Mouse (Mus musculus): ENCODE results near the gene Dcaf1. TPM values are rescaled to one million over a fixed set of nuclear protein-coding genes. Genes with fewer than 3 reads are reported as not detected.

Gene Dcaf1
- polyA plus RNA-seq (2015; fragmentation: Nextera tagmentation; extraction: Ambion mirVana) = 5.9 and 7.2 TPM in 2 replicates

GRCm38 (mm10) chr9:106821618-106822380 lies at the start of gene Dcaf1:
Gene Dcaf1 (plus strand): TSS chr9:106821874.
- Histone ChIP-seq H3K27me3 (replicated peaks; ENCODE audit: insufficient read depth, low read length) (no peaks in the 10 kb centered on the region), H3K9me3 (ENCODE audit: low read length) (no peaks in the 10 kb centered on the region), H3K4me3 (ENCODE audit: low read depth, low read length) (peak within 1 kb of the TSS; percentile 94), H3K4me2 (replicated peaks; ENCODE audit: low read depth, low read length) (peak within 1 kb of the TSS; percentile 64), H3K9ac (replicated peaks; ENCODE audit: low read depth) (peak within 1 kb of the TSS; percentile 82), H3K27ac (ENCODE audit: low read length) (peak within 1 kb of the TSS; percentile 97), H3K4me1 (ENCODE audit: insufficient read depth, low read depth, low read length) (no peaks in the 10 kb centered on the region), H3K36me3 (ENCODE audit: insufficient read depth, low read length) (no peaks in the 10 kb centered on the region)
- ATAC-seq = peak; percentile 98
- WGBS = 2% methylated on average over 52 of the region's 71 CpGs
- peak; percentile 99 for DNase-seq (ENCODE audit: low spot score)
- no peak for TF ChIP-seq EP300 (IDR thresholded peaks at IDR 0.05)
- no peak; the same call in 1 of the 2 replicates for TF ChIP-seq CTCF (IDR thresholded peaks at IDR 0.05)

- Histone ChIP-seq H3K4me3 (ENCODE audit: low read depth, low read length) (no peak overlapping the region), H3K27me3 (replicated peaks; ENCODE audit: insufficient read depth, low read length) (no peaks in the 10 kb centered on the region), H3K36me3 (ENCODE audit: insufficient read depth, low read length) (no peaks in the 10 kb centered on the region), H3K9me3 (ENCODE audit: low read length) (no peaks in the 10 kb centered on the region), H3K9ac (replicated peaks; ENCODE audit: low read depth) (no peak overlapping the region), H3K4me2 (replicated peaks; ENCODE audit: low read depth, low read length) (no peak overlapping the region), H3K4me1 (ENCODE audit: insufficient read depth, low read depth, low read length) (no peaks in the 10 kb centered on the region), H3K27ac (ENCODE audit: low read length) (no peak overlapping the region)
- TF ChIP-seq EP300 (IDR thresholded peaks at IDR 0.05) (no peak), CTCF (IDR thresholded peaks at IDR 0.05) (no peak)
- DNase-seq (ENCODE audit: low spot score) (no peak), ATAC-seq (no peak)
- WGBS = 74% methylated on average over 1 of the region's 1 CpGs
These were observed 45.6 kb upstream of the Dcaf1 start for GRCm38 (mm10) chr9:106776116-106776515.

- Histone ChIP-seq H3K27ac (ENCODE audit: low read length) (no peak overlapping the region), H3K9me3 (ENCODE audit: low read length) (no peaks in the 10 kb centered on the region), H3K36me3 (ENCODE audit: insufficient read depth, low read length) (no peaks in the 10 kb centered on the region), H3K27me3 (replicated peaks; ENCODE audit: insufficient read depth, low read length) (no peaks in the 10 kb centered on the region), H3K4me3 (ENCODE audit: low read depth, low read length) (no peak overlapping the region), H3K4me1 (ENCODE audit: insufficient read depth, low read depth, low read length) (no peaks in the 10 kb centered on the region), H3K4me2 (replicated peaks; ENCODE audit: low read depth, low read length) (no peak overlapping the region), H3K9ac (replicated peaks; ENCODE audit: low read depth) (no peak overlapping the region)
- DNase-seq (ENCODE audit: low spot score) = no peak
- no peak for ATAC-seq
- WGBS = 77% methylated on average over 3 of the region's 3 CpGs
- TF ChIP-seq CTCF (IDR thresholded peaks at IDR 0.05) (no peak), EP300 (IDR thresholded peaks at IDR 0.05) (no peak)
These were observed 44.3 kb upstream of the Dcaf1 start for GRCm38 (mm10) chr9:106777423-106777822.

- no peak overlapping the region for H3K4me3 ChIP-seq (ENCODE audit: low read depth, low read length)
- no peak overlapping the region for H3K4me2 ChIP-seq (replicated peaks; ENCODE audit: low read depth, low read length)
- TF ChIP-seq CTCF (IDR thresholded peaks at IDR 0.05) (no peak), EP300 (IDR thresholded peaks at IDR 0.05) (no peak)
- WGBS = 82% methylated on average over 4 of the region's 4 CpGs
- no peak overlapping the region for H3K27ac ChIP-seq (ENCODE audit: low read length)
- no peaks in the 10 kb centered on the region for H3K9me3 ChIP-seq (ENCODE audit: low read length)
- H3K36me3 ChIP-seq (ENCODE audit: insufficient read depth, low read length) = no peaks in the 10 kb centered on the region
- ATAC-seq = no peak
- H3K4me1 ChIP-seq (ENCODE audit: insufficient read depth, low read depth, low read length) = no peaks in the 10 kb centered on the region
- no peaks in the 10 kb centered on the region for H3K27me3 ChIP-seq (replicated peaks; ENCODE audit: insufficient read depth, low read length)
- no peak for DNase-seq (ENCODE audit: low spot score)
- H3K9ac ChIP-seq (replicated peaks; ENCODE audit: low read depth) = no peak overlapping the region
These were observed 43.4 kb upstream of the Dcaf1 start for GRCm38 (mm10) chr9:106778319-106778718.

GRCm38 (mm10) chr9:106780086-106780485 lies 41.6 kb upstream of the Dcaf1 start:
- DNase-seq (ENCODE audit: low spot score) = no peak
- Histone ChIP-seq H3K4me2 (replicated peaks; ENCODE audit: low read depth, low read length) (no peak overlapping the region), H3K36me3 (ENCODE audit: insufficient read depth, low read length) (no peaks in the 10 kb centered on the region), H3K4me3 (ENCODE audit: low read depth, low read length) (no peak overlapping the region), H3K9ac (replicated peaks; ENCODE audit: low read depth) (no peak overlapping the region), H3K27me3 (replicated peaks; ENCODE audit: insufficient read depth, low read length) (no peaks in the 10 kb centered on the region), H3K9me3 (ENCODE audit: low read length) (no peaks in the 10 kb centered on the region), H3K27ac (ENCODE audit: low read length) (no peak overlapping the region), H3K4me1 (ENCODE audit: insufficient read depth, low read depth, low read length) (no peaks in the 10 kb centered on the region)
- ATAC-seq = no peak
- TF ChIP-seq CTCF (IDR thresholded peaks at IDR 0.05) (no peak), EP300 (IDR thresholded peaks at IDR 0.05) (no peak)
- 85% methylated on average over 3 of the region's 3 CpGs for WGBS

GRCm38 (mm10) chr9:106783554-106783953 lies 38.1 kb upstream of the Dcaf1 start:
- Histone ChIP-seq H3K36me3 (ENCODE audit: insufficient read depth, low read length) (no peaks in the 10 kb centered on the region), H3K4me2 (replicated peaks; ENCODE audit: low read depth, low read length) (no peak overlapping the region), H3K9me3 (ENCODE audit: low read length) (no peaks in the 10 kb centered on the region), H3K9ac (replicated peaks; ENCODE audit: low read depth) (no peak overlapping the region), H3K27me3 (replicated peaks; ENCODE audit: insufficient read depth, low read length) (no peaks in the 10 kb centered on the region), H3K4me1 (ENCODE audit: insufficient read depth, low read depth, low read length) (0 out of 2 replicates have a peak, but pooled peaks cover 5% of the 10 kb centered on the region), H3K4me3 (ENCODE audit: low read depth, low read length) (no peak overlapping the region), H3K27ac (ENCODE audit: low read length) (no peak overlapping the region)
- no peak for TF ChIP-seq EP300 (IDR thresholded peaks at IDR 0.05)
- TF ChIP-seq CTCF (IDR thresholded peaks at IDR 0.05) = no peak
- no peak for ATAC-seq
- 98% methylated on average over 2 of the region's 2 CpGs for WGBS
- DNase-seq (ENCODE audit: low spot score) = no peak
